Mouse (Mus musculus): Measurements from ENCODE around the gene Ndufaf2.

GRCm38 (mm10) chr13:108130737-108131136 is 27.7 kb downstream of the Ndufaf2 start:
- TF ChIP-seq CTCF (conservative IDR thresholded peaks at IDR 0.05 in 1 of 2, IDR thresholded peaks at IDR 0.05 in 1 of 2; ENCODE audit: low read depth in 2 of 2, low read length in 2 of 2) (no peak), POLR2A (IDR thresholded peaks at IDR 0.05; ENCODE audit: low read depth, low read length) (no peak), POLR2AphosphoS2 (IDR thresholded peaks at IDR 0.05; ENCODE audit: low read depth, low read length) (no peak), EP300 (IDR thresholded peaks at IDR 0.05; ENCODE audit: low read length) (no peak), UBTF (IDR thresholded peaks at IDR 0.05; ENCODE audit: low read depth, low read length) (no peak)

All from CH12.LX (cell line).